Mouse (Mus musculus) intestine, postnatal 0 days (tissue): ENCODE data around the gene Psmd9. TPM values are rescaled to one million over a fixed set of nuclear protein-coding genes. Genes with fewer than 3 reads are reported as not detected.
A peak's percentile ranks its signal among the peaks of the same experiment; 100 is the strongest.

Source experiments
- ATAC-seq: fragments of 200-750 bp; cut with Nextera tagmentation; 2 replicates; pipeline ENCODE4 v1.8.0; 2017; ENCODE audit warnings: mild to moderate bottlenecking, moderate TSS enrichment, moderate library complexity
- H3K27ac ChIP-seq: fragments of 300-500 bp; sonication (generic); 2 replicates; pipeline ENCODE4 v1.5.1; 2014; ENCODE audit warnings: mild to moderate bottlenecking, low read depth, low read length, moderate library complexity
- H3K27me3 ChIP-seq: fragments of 300-500 bp; sonication (generic); replicated peaks from 2 replicates; pipeline ENCODE4 v1.6.1; 2014; ENCODE audit warnings: low read length, mixed read lengths; ENCODE audit not compliant: control insufficient read depth, insufficient read depth
- H3K36me3 ChIP-seq: fragments of 300-500 bp; sonication (generic); 2 replicates; pipeline ENCODE4 v1.6.1; 2014; ENCODE audit warnings: mild to moderate bottlenecking, moderate library complexity; ENCODE audit not compliant: control insufficient read depth, insufficient read depth
- H3K4me1 ChIP-seq: fragments of 300-500 bp; sonication (generic); replicated peaks from 2 replicates; pipeline ENCODE4 v1.6.1; 2014; ENCODE audit warnings: antibody characterized with exemption, low read length, mixed read lengths; ENCODE audit not compliant: control insufficient read depth, insufficient read depth
- H3K4me2 ChIP-seq: fragments of 300-500 bp; sonication (generic); replicated peaks from 2 replicates; pipeline ENCODE4 v1.6.1; 2014; ENCODE audit warnings: low read depth, mild to moderate bottlenecking, moderate library complexity
- H3K4me3 ChIP-seq: fragments of 300-500 bp; sonication (generic); 2 replicates; pipeline ENCODE4 v1.5.1; 2014; ENCODE audit warnings: low read depth, low read length
- H3K9ac ChIP-seq: fragments of 300-500 bp; sonication (generic); 2 replicates; pipeline ENCODE4 v1.6.1; 2014; ENCODE audit warnings: mild to moderate bottlenecking, low read depth, low read length
- H3K9me3 ChIP-seq: fragments of 300-500 bp; sonication (generic); 2 replicates; pipeline ENCODE4 v1.6.1; 2016; ENCODE audit warnings: mixed run types; ENCODE audit not compliant: control insufficient read depth
- CTCF ChIP-seq: sonication (generic); IDR thresholded peaks from 2 replicates; pipeline ENCODE4 v1.5.1; 2016; ENCODE audit warnings: low read depth, mild to moderate bottlenecking, control low read depth, antibody characterized with exemption, moderate library complexity
- WGBS: fragments of 180-500 bp; shearing (Covaris S2); extraction: QIAGEN DNeasy Blood & Tissue Kit; methylation state at CpG from one replicate; pipeline ENCODE4 v1.1.7; 2014; 5-methylcytosine and 5-hydroxymethylcytosine counted together
- polyA plus RNA-seq: library from polyadenylated mRNA; unstranded; fragments of >200 nt; fragmentation: Nextera tagmentation; extraction: Ambion mirVana; gene quantifications from 2 replicates; pipeline ENCODE4 v1.2.1, GENCODE M21; 2015

Psmd9 gene
- polyA plus RNA-seq, 1 experiment from 2014 or later, result 50.9 TPM

GRCm38 (mm10) chr5:123260698-123261097 lies 91.5 kb downstream of the Psmd9 start:
- H3K4me2 ChIP-seq, result no peak overlapping the region
- TF ChIP-seq CTCF, result no peak
- no peak overlapping the region for H3K9ac ChIP-seq
- H3K27me3 ChIP-seq, result no peaks in the 10 kb centered on the region
- H3K4me3 ChIP-seq, result no peak overlapping the region
- no peak overlapping the region for H3K27ac ChIP-seq
- H3K4me1 ChIP-seq, result no peaks in the 10 kb centered on the region
- H3K36me3 ChIP-seq, result no peaks in the 10 kb centered on the region
- ATAC-seq, result no peak
- H3K9me3 ChIP-seq, result no peaks in the 10 kb centered on the region
- WGBS, result 83% methylated on average over 8 of the region's 8 CpGs

- peak; percentile 42 for TF ChIP-seq CTCF
- WGBS, result 88% methylated on average over 3 of the region's 3 CpGs
- no peak for ATAC-seq
Measured at GRCm38 (mm10) chr5:123266909-123267308, 97.7 kb downstream of the Psmd9 start.

GRCm38 (mm10) chr5:123268477-123269474 lies 99.6 kb downstream of the Psmd9 start:
- H3K36me3 ChIP-seq, result no peaks in the 10 kb centered on the region
- no peak overlapping the region for H3K9ac ChIP-seq
- H3K4me2 ChIP-seq, result no peak overlapping the region
- no peak overlapping the region for H3K27ac ChIP-seq
- no peaks in the 10 kb centered on the region for H3K9me3 ChIP-seq
- H3K27me3 ChIP-seq, result no peaks in the 10 kb centered on the region
- no peak for TF ChIP-seq CTCF
- H3K4me3 ChIP-seq, result no peak overlapping the region
- H3K4me1 ChIP-seq, result no peaks in the 10 kb centered on the region
- ATAC-seq, result no peak
- WGBS, result 84% methylated on average over 28 of the region's 28 CpGs

More at GRCm38 (mm10) chr5:123266909-123267308, 97.7 kb downstream of the Psmd9 start:
- Histone ChIP-seq H3K4me2 (no peak overlapping the region), H3K27me3 (no peaks in the 10 kb centered on the region), H3K9ac (no peak overlapping the region), H3K27ac (no peak overlapping the region), H3K4me1 (no peaks in the 10 kb centered on the region), H3K9me3 (no peaks in the 10 kb centered on the region), H3K36me3 (no peaks in the 10 kb centered on the region), H3K4me3 (no peak overlapping the region)

GRCm38 (mm10) chr5:123270917-123271316 lies 101.7 kb downstream of the Psmd9 start:
- no peak overlapping the region for H3K4me2 ChIP-seq
- H3K4me3 ChIP-seq, result no peak overlapping the region
- no peaks in the 10 kb centered on the region for H3K4me1 ChIP-seq
- WGBS, result 73% methylated on average over 11 of the region's 11 CpGs
- H3K27me3 ChIP-seq, result no peaks in the 10 kb centered on the region
- H3K9me3 ChIP-seq, result no peaks in the 10 kb centered on the region
- no peak overlapping the region for H3K27ac ChIP-seq
- no peaks in the 10 kb centered on the region for H3K36me3 ChIP-seq
- ATAC-seq, result no peak
- H3K9ac ChIP-seq, result no peak overlapping the region
- TF ChIP-seq CTCF, result no peak

- Histone ChIP-seq H3K4me2 (no peak overlapping the region), H3K9ac (no peak overlapping the region), H3K27ac (no peak overlapping the region), H3K4me1 (no peaks in the 10 kb centered on the region), H3K4me3 (no peak overlapping the region), H3K27me3 (no peaks in the 10 kb centered on the region), H3K9me3 (no peaks in the 10 kb centered on the region), H3K36me3 (no peaks in the 10 kb centered on the region)
- ATAC-seq, result no peak
- WGBS, result 71% methylated on average over 5 of the region's 5 CpGs
- no peak for TF ChIP-seq CTCF
Measured at GRCm38 (mm10) chr5:123272927-123273326, 103.7 kb downstream of the Psmd9 start.

- Histone ChIP-seq H3K9ac (no peak overlapping the region), H3K36me3 (no peaks in the 10 kb centered on the region), H3K4me1 (no peaks in the 10 kb centered on the region), H3K4me2 (no peak overlapping the region), H3K27me3 (no peaks in the 10 kb centered on the region), H3K9me3 (no peaks in the 10 kb centered on the region), H3K27ac (no peak overlapping the region), H3K4me3 (no peak overlapping the region)
- no peak for ATAC-seq
- no peak for TF ChIP-seq CTCF
- 78% methylated on average over 9 of the region's 9 CpGs for WGBS
Measured at GRCm38 (mm10) chr5:123276636-123277341, 107.6 kb downstream of the Psmd9 start.
